ENCODE assay signal across 10 mouse cellular contexts in the genomic region with DNA sequence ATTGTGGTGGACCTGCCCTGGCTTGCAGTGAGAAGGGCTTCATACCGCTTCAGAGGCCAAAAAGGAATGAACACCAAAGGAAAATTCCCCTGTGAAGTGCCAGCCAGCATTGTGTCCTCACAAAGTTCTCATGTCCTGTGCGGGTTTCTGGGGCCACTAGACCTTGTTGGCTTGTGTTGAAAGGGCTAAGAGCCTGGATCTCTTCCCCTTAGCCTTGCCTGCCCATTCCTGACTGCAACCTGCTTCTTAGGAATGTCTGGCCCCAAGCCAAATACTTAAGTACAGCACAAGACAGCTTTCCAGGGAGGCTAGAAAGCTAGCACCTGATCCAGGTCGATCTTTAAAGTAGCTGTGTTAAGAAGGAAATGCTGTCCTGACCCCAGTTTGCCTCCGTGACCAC. TPM values are rescaled to one million over a fixed set of nuclear protein-coding genes. Genes with fewer than 3 reads are reported as not detected.
DNase-seq lines count a peak whose midpoint lies in the region; ATAC-seq and TF ChIP-seq lines count a peak whose summit lies in the region.
"Had no signal": no experiment of that assay in that cellular context is flagged by ENCODE, and none has a peak within 500 bp of the region (broad histone marks: within the 10 kb centered on the region; RNA-seq: fewer than 3 reads in every experiment).

No protein-coding gene starts in this region.

- in situ Hi-C loops in Patski (cut with MboI; ENCODE audit: low pct_unique_long_range_greater_than_20kb), result no loop called here

- no peak for DNase-seq in heart, postnatal 25 days (ENCODE audit: low spot score)
- no peak for DNase-seq in Patski (ENCODE audit: low read depth, low spot score)
- DNase-seq in kidney, adult 9 months, result peak; percentile 67
- peak; percentile 53 for DNase-seq in lung, postnatal 10 days
- DNase-seq in embryo, embryonic 10.5 days (ENCODE audit: low spot score), result no peak
- DNase-seq in T-cell, adult 2 months (ENCODE audit: low spot score), result no peak
- DNase-seq: cerebellum, adult 8-10 months; liver, postnatal 0 days had no signal

- no peak overlapping the region for H3K9ac ChIP-seq in heart, embryonic 16.5 days (ENCODE audit: low read length)
- H3K9ac ChIP-seq in forebrain, embryonic 12.5 days, result no peak overlapping the region
- H3K9ac ChIP-seq: liver, postnatal 0 days had no signal

- intact Hi-C loops in heart, postnatal 25 days (cut with DNase I), result no loop called here

- POLR2A ChIA-PET in Patski (lab: Charles Lee), result interaction anchor here (3.8 kb wide), 1 partner anchor 12 kb away, joined by 30 read pairs; a partner anchor contains a TSS

- no peak overlapping the region for H3K4me2 ChIP-seq in heart, embryonic 16.5 days (ENCODE audit: low read depth, low read length)
- no peak overlapping the region for H3K4me2 ChIP-seq in forebrain, embryonic 12.5 days

- TF ChIP-seq CTCF in Patski (IDR thresholded peaks at IDR 0.05), result no peak

- peaks cover 53% of the 10 kb centered on the region for H3K36me3 ChIP-seq in heart, embryonic 16.5 days (ENCODE audit: control insufficient read depth, insufficient read depth)
- peaks cover 98% of the 10 kb centered on the region for H3K36me3 ChIP-seq in forebrain, embryonic 12.5 days (replicated peaks)

- no peaks in the 10 kb centered on the region for H3K27me3 ChIP-seq in heart, embryonic 16.5 days (ENCODE audit: control insufficient read depth, insufficient read depth, low read length)
- no peaks in the 10 kb centered on the region for H3K27me3 ChIP-seq in Patski
- no peaks in the 10 kb centered on the region for H3K27me3 ChIP-seq in forebrain, embryonic 12.5 days

- H3K4me3 ChIP-seq in heart, embryonic 16.5 days (ENCODE audit: low read length), result no peak overlapping the region
- H3K4me3 ChIP-seq in forebrain, embryonic 12.5 days (replicated peaks), result no peak overlapping the region

- ATAC-seq in heart, embryonic 16.5 days (replicated peaks; ENCODE audit: extremely low read depth, insufficient read depth, low FRiP score), result 0 out of 2 replicates have a peak, but pooled peaks have one; percentile 9
- ATAC-seq in Patski, result peak; percentile 53
- no peak for ATAC-seq in forebrain, embryonic 12.5 days (ENCODE audit: low FRiP score)
- ATAC-seq: liver, postnatal 0 days had no signal

- H3K4me1 ChIP-seq in heart, embryonic 16.5 days (ENCODE audit: control insufficient read depth, insufficient read depth, low read length), result peaks cover 15% of the 10 kb centered on the region
- no peaks in the 10 kb centered on the region for H3K4me1 ChIP-seq in forebrain, embryonic 12.5 days

- H3K27ac ChIP-seq in heart, embryonic 16.5 days (ENCODE audit: low read length), result peak overlapping the region; percentile 56
- H3K27ac ChIP-seq in forebrain, embryonic 12.5 days, result no peak overlapping the region

- CTCF ChIA-PET in Patski (lab: Charles Lee), result interaction anchor here (0.7 to 6.1 kb wide), 4 partner anchors 12 to 44 kb away, joined by 3 to 39 read pairs (median 3); no protein-coding TSS in a partner anchor

- WGBS in heart, embryonic 16.5 days, result 42% methylated on average over 4 of the region's 4 CpGs
- WGBS in forebrain, embryonic 12.5 days, result 88% methylated on average over 4 of the region's 4 CpGs

- H3K9me3 ChIP-seq in heart, embryonic 16.5 days (replicated peaks; ENCODE audit: control insufficient read depth, low read length), result no peaks in the 10 kb centered on the region
- H3K9me3 ChIP-seq in forebrain, embryonic 12.5 days, result no peaks in the 10 kb centered on the region

RNA-seq across cellular contexts. Expression of a gene that starts 14.1 kb away (rescaled TPM):
- 25.7 and 26.3 TPM in 2 replicates for polyA plus RNA-seq in heart, embryonic 16.5 days (2015; fragmentation: Nextera tagmentation; extraction: Ambion mirVana)
- 10 to 100 TPM; 25.6 to 26.4 TPM for total RNA-seq in heart, postnatal 25 days (2021)
- 59.5 TPM for polyA plus RNA-seq in Patski (2021)
- polyA plus RNA-seq in forebrain, embryonic 12.5 days (2016; fragmentation: Nextera tagmentation; extraction: Ambion mirVana), result 126 and 128 TPM in 2 replicates

RNA-seq across cellular contexts. Expression of a gene that starts 27.4 kb away (rescaled TPM):
- polyA plus RNA-seq in heart, embryonic 16.5 days (2015; fragmentation: Nextera tagmentation; extraction: Ambion mirVana), result 40.9 and 41.1 TPM in 2 replicates
- 10 to 100 TPM; 39.4 to 42.4 TPM for total RNA-seq in heart, postnatal 25 days (2021)
- 24.7 TPM for polyA plus RNA-seq in Patski (2021)
- polyA plus RNA-seq in forebrain, embryonic 12.5 days (2016; fragmentation: Nextera tagmentation; extraction: Ambion mirVana), result 12.8 and 13.3 TPM in 2 replicates

RNA-seq across cellular contexts. Expression of a gene that starts 36.6 kb away (rescaled TPM):
- polyA plus RNA-seq in heart, embryonic 16.5 days (2015; fragmentation: Nextera tagmentation; extraction: Ambion mirVana), result 166 and 198 TPM in 2 replicates
- total RNA-seq in heart, postnatal 25 days (2021), result 10 to 100 TPM; 58.0 to 65.0 TPM
- 137 TPM for polyA plus RNA-seq in Patski (2021)
- polyA plus RNA-seq in forebrain, embryonic 12.5 days (2016; fragmentation: Nextera tagmentation; extraction: Ambion mirVana), result 268 and 271 TPM in 2 replicates

Comparison
In these comparisons a context has a peak if more than half of its experiments do, and no peak if none do; other contexts are left out.
1. DNase-seq: peak in kidney, adult 9 months (single experiment) and lung, postnatal 10 days (single experiment); none in heart, postnatal 25 days (single experiment), Patski (single experiment), embryo, embryonic 10.5 days (single experiment) and T-cell, adult 2 months (single experiment).